Mouse (Mus musculus): ENCODE data around the gene Ptpn18. TPM values are rescaled to one million over a fixed set of nuclear protein-coding genes. Genes with fewer than 3 reads are reported as not detected.

The Ptpn18 gene
- total RNA-seq, 1 experiment, result 4.0 TPM

DNA sequence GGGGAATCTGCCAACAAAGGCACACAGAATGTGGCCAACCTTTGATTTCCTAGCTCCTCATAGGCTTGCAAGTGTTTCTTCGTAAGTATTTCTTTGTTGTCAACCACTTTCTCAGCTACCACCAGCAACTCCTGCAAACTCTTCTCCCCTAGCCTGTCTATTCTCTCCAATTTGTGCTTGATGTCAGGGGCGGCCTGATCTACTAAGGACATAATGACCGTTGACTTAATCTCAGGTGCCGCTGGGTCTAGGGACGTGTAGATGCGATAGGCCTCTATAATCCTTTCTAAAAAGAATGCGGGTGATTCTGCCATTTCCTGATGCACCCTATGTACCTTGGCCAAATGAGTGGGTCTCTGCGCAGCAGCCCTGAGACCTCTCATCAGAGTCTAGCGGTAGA lies 28.1 kb upstream of the Ptpn18 start:
- TF ChIP-seq ZNF384 (IDR thresholded peaks at IDR 0.05; ENCODE audit: low read depth, low read length), result no peak
- TF ChIP-seq CHD2 (IDR thresholded peaks at IDR 0.05; ENCODE audit: low read depth, low read length), result no peak
- no peak for TF ChIP-seq HCFC1 (IDR thresholded peaks at IDR 0.05; ENCODE audit: borderline replicate concordance, insufficient read depth, low read length)
- TF ChIP-seq MAFK (IDR thresholded peaks at IDR 0.05; ENCODE audit: insufficient read depth, low read depth, low read length), result no peak
- TF ChIP-seq ZC3H11A (IDR thresholded peaks at IDR 0.05; ENCODE audit: borderline replicate concordance, low read depth, low read length), result no peak
- in situ Hi-C loops (cut with MboI; ENCODE audit: low sequenced_read_pairs in 2 of 2, unreplicated experiment in 2 of 2), result no loop called here
- peaks cover 3% of the 10 kb centered on the region; the same call in 1 of the 2 replicates for H3K9me3 ChIP-seq (ENCODE audit: control insufficient read depth, insufficient read depth, low read depth, low read length)
- no peak overlapping the region for H3K9ac ChIP-seq (ENCODE audit: insufficient read depth, low read depth, low read length, poor library complexity, severe bottlenecking)
- H3K4me1 ChIP-seq (ENCODE audit: control insufficient read depth in 2 of 2, insufficient read depth in 2 of 2, low read length in 2 of 2, poor library complexity in 1 of 2), result peaks cover 2 to 3% of the 10 kb centered on the region in 2 experiments; a peak in 2 of 4 replicates
- H3K36me3 ChIP-seq (ENCODE audit: control insufficient read depth, insufficient read depth, low read length, poor library complexity, severe bottlenecking), result no peaks in the 10 kb centered on the region; the same call in 1 of the 2 replicates
- DNase-seq (ENCODE audit: low read depth, low spot score), result no peak
- H3K4me3 ChIP-seq (ENCODE audit: insufficient read depth in 1 of 2, low read depth in 1 of 2, low read length in 2 of 2, poor library complexity in 1 of 2, severe bottlenecking in 1 of 2), result no peak overlapping the region
- H3K27ac ChIP-seq (ENCODE audit: insufficient read depth, low read depth, low read length, poor library complexity, severe bottlenecking), result no peak overlapping the region

DNA sequence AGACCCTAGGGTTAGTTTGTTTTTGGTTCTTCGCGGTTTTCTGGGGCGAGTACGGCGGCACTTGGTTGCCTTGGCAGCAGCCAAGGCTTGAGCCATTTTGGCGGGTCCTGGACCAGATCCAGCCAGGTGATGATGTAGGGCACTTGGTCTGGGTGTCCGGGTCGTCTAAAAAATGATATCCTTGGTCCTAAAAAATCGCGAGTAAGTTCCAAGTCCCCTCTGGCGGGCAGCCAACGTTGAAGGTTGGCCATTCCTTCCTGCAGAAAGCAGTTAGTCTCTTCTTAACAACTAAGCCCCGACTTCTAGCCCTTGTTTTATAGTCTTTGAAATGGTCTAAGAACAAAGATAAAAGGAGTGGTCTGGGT lies 27.2 kb upstream of the Ptpn18 start:
- no peak for TF ChIP-seq ZNF384 (IDR thresholded peaks at IDR 0.05; ENCODE audit: low read depth, low read length)
- TF ChIP-seq ZC3H11A (IDR thresholded peaks at IDR 0.05; ENCODE audit: borderline replicate concordance, low read depth, low read length), result no peak
- TF ChIP-seq CHD2 (IDR thresholded peaks at IDR 0.05; ENCODE audit: low read depth, low read length), result no peak
- no peak for TF ChIP-seq MAFK (IDR thresholded peaks at IDR 0.05; ENCODE audit: insufficient read depth, low read depth, low read length)
- TF ChIP-seq HCFC1 (IDR thresholded peaks at IDR 0.05; ENCODE audit: borderline replicate concordance, insufficient read depth, low read length), result no peak
- DNase-seq (ENCODE audit: low read depth, low spot score), result no peak
- H3K9me3 ChIP-seq (ENCODE audit: control insufficient read depth, insufficient read depth, low read depth, low read length), result peaks cover 3% of the 10 kb centered on the region; the same call in 1 of the 2 replicates
- in situ Hi-C loops (cut with MboI; ENCODE audit: low sequenced_read_pairs in 2 of 2, unreplicated experiment in 2 of 2), result no loop called here
- H3K9ac ChIP-seq (ENCODE audit: insufficient read depth, low read depth, low read length, poor library complexity, severe bottlenecking), result peak overlapping the region; percentile 50; the same call in 1 of the 2 replicates
- H3K4me3 ChIP-seq (ENCODE audit: insufficient read depth in 1 of 2, low read depth in 1 of 2, low read length in 2 of 2, poor library complexity in 1 of 2, severe bottlenecking in 1 of 2), result peak overlapping the region; percentile 52 to 62
- peaks cover 2% of the 10 kb centered on the region; the same call in 1 of the 2 replicates for H3K36me3 ChIP-seq (ENCODE audit: control insufficient read depth, insufficient read depth, low read length, poor library complexity, severe bottlenecking)
- peaks cover 2 to 3% of the 10 kb centered on the region in 2 experiments; a peak in 2 of 4 replicates for H3K4me1 ChIP-seq (ENCODE audit: control insufficient read depth in 2 of 2, insufficient read depth in 2 of 2, low read length in 2 of 2, poor library complexity in 1 of 2)
- peak overlapping the region; percentile 26; the same call in 1 of the 2 replicates for H3K27ac ChIP-seq (ENCODE audit: insufficient read depth, low read depth, low read length, poor library complexity, severe bottlenecking)

DNA sequence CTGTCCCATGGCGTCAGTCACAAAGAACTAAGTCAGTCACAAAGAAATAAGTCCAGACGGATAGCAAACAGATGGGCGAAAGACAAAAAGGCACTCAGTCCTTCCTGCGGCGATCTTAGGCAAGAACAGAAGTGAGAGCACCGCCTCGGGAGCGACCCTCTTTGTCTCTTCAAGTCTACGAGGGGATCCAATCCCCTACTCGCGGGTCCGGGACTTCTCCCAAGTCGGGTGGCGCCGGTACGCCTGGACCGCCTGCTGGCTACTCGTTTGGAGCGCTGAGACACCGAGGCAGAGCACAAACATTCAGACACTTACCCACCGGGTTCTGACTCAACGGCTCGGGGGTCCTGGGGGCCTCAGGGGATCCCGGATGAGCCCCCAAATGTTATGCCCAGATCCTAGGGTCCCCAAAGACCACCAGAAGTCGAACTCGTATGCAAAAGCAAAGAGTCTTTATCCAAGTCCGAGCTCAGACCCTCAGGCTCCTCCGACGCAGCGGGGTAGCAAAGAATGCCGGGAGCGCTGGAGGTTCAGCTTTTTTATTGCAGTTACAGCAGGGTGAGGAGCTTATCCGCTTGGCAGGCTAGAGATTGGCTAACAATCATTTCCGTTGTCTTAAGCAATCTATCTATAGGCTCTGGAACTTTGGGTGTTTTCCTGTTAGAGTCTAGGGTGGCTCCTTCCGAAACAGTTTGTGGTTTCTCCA lies 26.6 kb upstream of the Ptpn18 start:
- in situ Hi-C loops (cut with MboI; ENCODE audit: low sequenced_read_pairs in 2 of 2, unreplicated experiment in 2 of 2), result no loop called here
- H3K36me3 ChIP-seq (ENCODE audit: control insufficient read depth, insufficient read depth, low read length, poor library complexity, severe bottlenecking), result peaks cover 4% of the 10 kb centered on the region; the same call in 1 of the 2 replicates
- TF ChIP-seq HCFC1 (IDR thresholded peaks at IDR 0.05; ENCODE audit: borderline replicate concordance, insufficient read depth, low read length) (no peak), ZNF384 (IDR thresholded peaks at IDR 0.05; ENCODE audit: low read depth, low read length) (no peak), ZC3H11A (IDR thresholded peaks at IDR 0.05; ENCODE audit: borderline replicate concordance, low read depth, low read length) (no peak), MAFK (IDR thresholded peaks at IDR 0.05; ENCODE audit: insufficient read depth, low read depth, low read length) (no peak), CHD2 (IDR thresholded peaks at IDR 0.05; ENCODE audit: low read depth, low read length) (no peak)
- H3K27ac ChIP-seq (ENCODE audit: insufficient read depth, low read depth, low read length, poor library complexity, severe bottlenecking), result 0 out of 2 replicates have a peak overlapping the region, but pooled peaks have one; percentile 26
- H3K4me3 ChIP-seq (ENCODE audit: insufficient read depth in 1 of 2, low read depth in 1 of 2, low read length in 2 of 2, poor library complexity in 1 of 2, severe bottlenecking in 1 of 2), result peak overlapping the region; percentile 52 to 62
- H3K9me3 ChIP-seq (ENCODE audit: control insufficient read depth, insufficient read depth, low read depth, low read length), result peaks cover 3% of the 10 kb centered on the region; the same call in 1 of the 2 replicates
- DNase-seq (ENCODE audit: low read depth, low spot score), result no peak
- peaks cover 2 to 3% of the 10 kb centered on the region in 2 experiments; a peak in 2 of 4 replicates for H3K4me1 ChIP-seq (ENCODE audit: control insufficient read depth in 2 of 2, insufficient read depth in 2 of 2, low read length in 2 of 2, poor library complexity in 1 of 2)
- H3K9ac ChIP-seq (ENCODE audit: insufficient read depth, low read depth, low read length, poor library complexity, severe bottlenecking), result peak overlapping the region; percentile 50; the same call in 1 of the 2 replicates

DNA sequence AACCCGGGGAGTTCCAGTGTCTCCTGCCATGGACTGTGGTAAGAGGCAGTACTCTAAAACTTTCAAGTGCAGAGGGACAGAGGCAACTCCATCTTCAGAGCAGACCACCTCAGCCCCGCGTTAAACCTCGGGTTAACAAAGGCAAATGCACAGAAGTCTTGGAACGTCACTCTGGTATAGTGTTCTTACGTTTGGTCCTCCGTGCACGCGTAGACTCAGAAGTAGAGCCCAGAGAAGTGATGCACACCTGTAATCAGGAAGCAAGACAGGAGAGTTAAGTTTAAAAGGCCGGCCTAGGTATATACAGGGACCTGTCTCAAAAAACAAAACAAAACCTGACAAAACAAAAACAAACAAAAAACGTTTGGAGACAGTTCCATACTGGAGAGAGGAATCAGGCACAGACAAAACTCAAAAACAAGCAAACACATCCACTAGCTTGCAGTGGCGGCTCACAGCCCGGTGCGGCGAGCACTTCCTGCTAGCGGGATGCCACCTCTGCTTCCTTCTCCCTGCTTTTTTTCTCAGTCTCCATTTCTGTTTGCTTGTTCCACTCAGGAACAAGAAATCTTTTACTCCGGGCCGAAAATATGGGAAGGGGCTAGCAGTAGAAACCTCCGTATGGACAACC lies 25.6 kb upstream of the Ptpn18 start:
- peaks cover 3% of the 10 kb centered on the region; the same call in 1 of the 2 replicates for H3K9me3 ChIP-seq (ENCODE audit: control insufficient read depth, insufficient read depth, low read depth, low read length)
- H3K27ac ChIP-seq (ENCODE audit: insufficient read depth, low read depth, low read length, poor library complexity, severe bottlenecking), result no peak overlapping the region
- H3K9ac ChIP-seq (ENCODE audit: insufficient read depth, low read depth, low read length, poor library complexity, severe bottlenecking), result no peak overlapping the region
- no peak for DNase-seq (ENCODE audit: low read depth, low spot score)
- H3K4me1 ChIP-seq (ENCODE audit: control insufficient read depth in 2 of 2, insufficient read depth in 2 of 2, low read length in 2 of 2, poor library complexity in 1 of 2), result peaks cover 2 to 3% of the 10 kb centered on the region in 2 experiments; a peak in 2 of 4 replicates
- in situ Hi-C loops (cut with MboI; ENCODE audit: low sequenced_read_pairs in 2 of 2, unreplicated experiment in 2 of 2), result no loop called here
- peak overlapping the region; percentile 27 to 87; a peak in 3 of 4 replicates for H3K4me3 ChIP-seq (ENCODE audit: insufficient read depth in 1 of 2, low read depth in 1 of 2, low read length in 2 of 2, poor library complexity in 1 of 2, severe bottlenecking in 1 of 2)
- peaks cover 4% of the 10 kb centered on the region; the same call in 1 of the 2 replicates for H3K36me3 ChIP-seq (ENCODE audit: control insufficient read depth, insufficient read depth, low read length, poor library complexity, severe bottlenecking)
- no peak for TF ChIP-seq ZC3H11A (IDR thresholded peaks at IDR 0.05; ENCODE audit: borderline replicate concordance, low read depth, low read length)
- no peak for TF ChIP-seq MAFK (IDR thresholded peaks at IDR 0.05; ENCODE audit: insufficient read depth, low read depth, low read length)
- no peak for TF ChIP-seq HCFC1 (IDR thresholded peaks at IDR 0.05; ENCODE audit: borderline replicate concordance, insufficient read depth, low read length)
- no peak for TF ChIP-seq ZNF384 (IDR thresholded peaks at IDR 0.05; ENCODE audit: low read depth, low read length)
- TF ChIP-seq CHD2 (IDR thresholded peaks at IDR 0.05; ENCODE audit: low read depth, low read length), result no peak

Data from ES-E14 (cell line).